ENCODE assay signal across 8 mouse cellular contexts in genomic region chr11:20858921-20859668, GRCm38 (mm10). TPM values are rescaled to one million over a fixed set of nuclear protein-coding genes. Genes with fewer than 3 reads are reported as not detected.
DNase-seq lines count a peak whose midpoint lies in the region; ATAC-seq and TF ChIP-seq lines count a peak whose summit lies in the region.

No protein-coding gene starts in this region.

- no peaks in the 10 kb centered on the region for H3K27me3 ChIP-seq in liver, embryonic 16.5 days (ENCODE audit: control insufficient read depth, insufficient read depth, low read depth, low read length)
- no peaks in the 10 kb centered on the region for H3K27me3 ChIP-seq in embryonic facial prominence, embryonic 14.5 days (replicated peaks; ENCODE audit: control insufficient read depth, insufficient read depth, low read length)
- H3K27me3 ChIP-seq in kidney, adult 2 months (replicated peaks; ENCODE audit: control insufficient read depth, insufficient read depth, low read length): no peaks in the 10 kb centered on the region
- no peaks in the 10 kb centered on the region for H3K27me3 ChIP-seq in neural tube, embryonic 11.5 days (ENCODE audit: control insufficient read depth, insufficient read depth, low read length)

- DNase-seq in liver: no peak
- peak; percentile 93 for DNase-seq in embryonic facial prominence, embryonic 14.5 days (ENCODE audit: low spot score)
- peak; percentile 95 for DNase-seq in heart, adult 8-10 months (ENCODE audit: low spot score)
- DNase-seq in kidney, adult 2 months: peak; percentile 93
- peak; percentile 73 to 78 for DNase-seq in left cerebral cortex, postnatal 36 days (ENCODE audit: low spot score in 2 of 2)
- DNase-seq in neural tube, embryonic 11.5 days (ENCODE audit: low spot score): peak; percentile 30
- peak; percentile 24 for DNase-seq in urinary bladder, postnatal 10 days (ENCODE audit: low spot score)

- no peak overlapping the region for H3K4me3 ChIP-seq in liver, embryonic 16.5 days (ENCODE audit: low read depth, low read length)
- no peak overlapping the region; the same call in 1 of the 2 replicates for H3K4me3 ChIP-seq in embryonic facial prominence, embryonic 14.5 days (ENCODE audit: low read depth, low read length)
- H3K4me3 ChIP-seq in kidney, adult 2 months (ENCODE audit: insufficient read depth, low read depth, low read length): peak overlapping the region; percentile 8; the same call in 1 of the 2 replicates
- no peak overlapping the region for H3K4me3 ChIP-seq in neural tube, embryonic 11.5 days (ENCODE audit: low read depth, low read length)

- TF ChIP-seq CTCF in kidney, adult 2 months (conservative IDR thresholded peaks at IDR 0.05; ENCODE audit: insufficient read depth, insufficient read length, low read depth, low read length): no peak

- ATAC-seq in liver, embryonic 16.5 days (ENCODE audit: low read depth): 0 out of 2 replicates have a peak, but pooled peaks have one; percentile 11
- peak; percentile 93 for ATAC-seq in embryonic facial prominence, embryonic 14.5 days (ENCODE audit: low read depth)
- no peak; the same call in 1 of the 2 replicates for ATAC-seq in neural tube, embryonic 11.5 days (ENCODE audit: insufficient read depth, low FRiP score, low TSS enrichment)

- no peak overlapping the region for H3K9ac ChIP-seq in liver, embryonic 16.5 days (ENCODE audit: low read depth, low read length)
- no peak overlapping the region for H3K9ac ChIP-seq in embryonic facial prominence, embryonic 14.5 days (ENCODE audit: low read depth, low read length)
- no peak overlapping the region for H3K9ac ChIP-seq in neural tube, embryonic 11.5 days (ENCODE audit: low read length)

- TF ChIP-seq POLR2A in kidney, adult 2 months (IDR thresholded peaks at IDR 0.05; ENCODE audit: low read depth, low read length): no peak

- intact Hi-C loops in left cerebral cortex, postnatal 36 days (cut with DNase I): no loop called here

- no peak overlapping the region for H3K27ac ChIP-seq in liver, embryonic 16.5 days (ENCODE audit: low read length)
- H3K27ac ChIP-seq in embryonic facial prominence, embryonic 14.5 days (replicated peaks; ENCODE audit: low read depth, low read length): peak overlapping the region; percentile 86
- peak overlapping the region; percentile 95 for H3K27ac ChIP-seq in kidney, adult 2 months (ENCODE audit: insufficient read depth, low read depth, low read length)
- H3K27ac ChIP-seq in neural tube, embryonic 11.5 days (ENCODE audit: low read depth, low read length): no peak overlapping the region

- no peaks in the 10 kb centered on the region for H3K4me1 ChIP-seq in liver, embryonic 16.5 days (ENCODE audit: control insufficient read depth, low read depth, low read length)
- peaks cover 32% of the 10 kb centered on the region for H3K4me1 ChIP-seq in embryonic facial prominence, embryonic 14.5 days (ENCODE audit: control insufficient read depth, insufficient read depth, low read length)
- peaks cover 9% of the 10 kb centered on the region for H3K4me1 ChIP-seq in kidney, adult 2 months (ENCODE audit: control insufficient read depth, insufficient read depth, low read length)
- H3K4me1 ChIP-seq in neural tube, embryonic 11.5 days (ENCODE audit: control insufficient read depth, insufficient read depth, low read length): peaks cover 7% of the 10 kb centered on the region

- H3K36me3 ChIP-seq in liver, embryonic 16.5 days (ENCODE audit: control insufficient read depth, insufficient read depth): no peaks in the 10 kb centered on the region
- no peaks in the 10 kb centered on the region for H3K36me3 ChIP-seq in embryonic facial prominence, embryonic 14.5 days (ENCODE audit: control insufficient read depth, insufficient read depth, low read length)
- H3K36me3 ChIP-seq in kidney, adult 2 months (ENCODE audit: control insufficient read depth, insufficient read depth, low read length): no peaks in the 10 kb centered on the region
- no peaks in the 10 kb centered on the region for H3K36me3 ChIP-seq in neural tube, embryonic 11.5 days (ENCODE audit: control insufficient read depth, insufficient read depth, low read length)

- H3K9me3 ChIP-seq in liver, embryonic 16.5 days (replicated peaks; ENCODE audit: control insufficient read depth, low read length): no peaks in the 10 kb centered on the region
- no peaks in the 10 kb centered on the region for H3K9me3 ChIP-seq in embryonic facial prominence, embryonic 14.5 days (ENCODE audit: control insufficient read depth, low read length)
- no peaks in the 10 kb centered on the region for H3K9me3 ChIP-seq in neural tube, embryonic 11.5 days (ENCODE audit: control insufficient read depth, low read length)

- peak overlapping the region; percentile 20; the same call in 1 of the 2 replicates for H3K4me2 ChIP-seq in liver, embryonic 16.5 days (ENCODE audit: low read depth, low read length)
- peak overlapping the region; percentile 32 for H3K4me2 ChIP-seq in embryonic facial prominence, embryonic 14.5 days (ENCODE audit: low read depth, low read length)
- H3K4me2 ChIP-seq in neural tube, embryonic 11.5 days (ENCODE audit: low read depth): no peak overlapping the region

- 30% methylated on average over 9 of the region's 9 CpGs for WGBS in liver, embryonic 16.5 days (ENCODE audit: insufficient replicate concordance)
- WGBS in embryonic facial prominence, embryonic 14.5 days: 9% methylated on average over 9 of the region's 9 CpGs
- 5% methylated on average over 9 of the region's 9 CpGs for WGBS in kidney, adult 2 months
- 26% methylated on average over 9 of the region's 9 CpGs for WGBS in neural tube, embryonic 11.5 days

RNA-seq across cellular contexts. Expression of gene Lgalsl, which starts 28.2 kb away (rescaled TPM):
- 6.7 and 8.3 TPM in 2 replicates for polyA plus RNA-seq in liver, embryonic 16.5 days (2015; fragmentation: Nextera tagmentation; extraction: Ambion mirVana)
- polyA plus RNA-seq in embryonic facial prominence, embryonic 14.5 days (2014; fragmentation: Nextera tagmentation; extraction: Ambion mirVana): 46.8 and 54.9 TPM in 2 replicates
- 10 to 100 TPM; 25.3 to 32.2 (median 29.7) TPM for total RNA-seq in heart, adult 8-10 months (2022)
- polyA plus RNA-seq in kidney, adult 2 months (2012; rRNA removed): 6.2 and 8.5 TPM in 2 replicates
- 10 to 100 TPM; 76.5 to 86.5 TPM for total RNA-seq in left cerebral cortex, postnatal 36 days (2021)
- polyA plus RNA-seq in neural tube, embryonic 11.5 days (2014; fragmentation: Nextera tagmentation; extraction: Ambion mirVana): 26.0 and 29.3 TPM in 2 replicates

Comparison
In these comparisons a context has a peak if more than half of its experiments do, and no peak if none do; other contexts are left out.
1. H3K27ac ChIP-seq: peak in embryonic facial prominence, embryonic 14.5 days (single experiment) and kidney, adult 2 months (single experiment); none in liver, embryonic 16.5 days (single experiment) and neural tube, embryonic 11.5 days (single experiment).